Comparison of ENCODE assay signal across 9 mouse cellular contexts in the genomic region with DNA sequence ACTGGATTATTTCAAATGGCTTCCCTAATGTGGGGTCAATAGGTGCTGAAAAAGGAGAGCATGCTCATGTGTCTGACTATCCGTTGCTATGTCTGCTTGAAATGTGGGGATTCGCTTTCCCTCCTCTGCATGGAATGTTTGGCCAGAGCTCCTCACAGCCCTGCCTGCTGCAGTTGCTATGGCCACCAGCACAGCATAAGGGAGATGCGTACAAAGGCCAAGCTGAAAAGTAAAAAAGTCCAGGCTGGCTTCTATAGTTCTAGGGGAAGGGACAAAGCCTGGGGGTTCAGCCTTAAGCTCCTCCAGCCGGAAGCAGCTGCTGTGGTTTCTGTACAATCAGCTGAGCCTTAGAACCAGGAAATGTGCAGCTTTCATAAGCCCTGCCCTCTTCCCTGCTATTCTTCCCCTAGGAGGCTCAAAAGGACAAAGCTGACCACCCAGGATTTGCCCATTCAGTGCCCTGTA. TPM values are rescaled to one million over a fixed set of nuclear protein-coding genes. Genes with fewer than 3 reads are reported as not detected.
DNase-seq lines count a peak whose midpoint lies in the region; ATAC-seq and TF ChIP-seq lines count a peak whose summit lies in the region.
"Had no signal": no experiment of that assay in that cellular context is flagged by ENCODE, and none has a peak within 500 bp of the region (broad histone marks: within the 10 kb centered on the region; RNA-seq: fewer than 3 reads in every experiment).

No protein-coding gene starts in this region.

- no peaks in the 10 kb centered on the region for H3K9me3 ChIP-seq in kidney, embryonic 16.5 days (ENCODE audit: low read length)
- no peaks in the 10 kb centered on the region for H3K9me3 ChIP-seq in forebrain, embryonic 11.5 days (ENCODE audit: control insufficient read depth, low read length)
- no peaks in the 10 kb centered on the region for H3K9me3 ChIP-seq in limb, embryonic 15.5 days
- H3K9me3 ChIP-seq in stomach, postnatal 0 days (ENCODE audit: control insufficient read depth, low read length), result no peaks in the 10 kb centered on the region

- H3K27me3 ChIP-seq in kidney, embryonic 16.5 days (ENCODE audit: insufficient read depth, low read length), result no peaks in the 10 kb centered on the region
- H3K27me3 ChIP-seq in forebrain, embryonic 11.5 days (ENCODE audit: control insufficient read depth, insufficient read depth, low read length), result no peaks in the 10 kb centered on the region
- H3K27me3 ChIP-seq in limb, embryonic 15.5 days, result no peaks in the 10 kb centered on the region
- no peaks in the 10 kb centered on the region for H3K27me3 ChIP-seq in stomach, postnatal 0 days (ENCODE audit: control insufficient read depth, insufficient read depth, low read length)

- no peak overlapping the region for H3K4me3 ChIP-seq in kidney, embryonic 16.5 days (ENCODE audit: low read length)
- no peak overlapping the region for H3K4me3 ChIP-seq in forebrain, embryonic 11.5 days (ENCODE audit: low read depth, low read length)
- no peak overlapping the region for H3K4me3 ChIP-seq in limb, embryonic 15.5 days
- H3K4me3 ChIP-seq in stomach, postnatal 0 days (ENCODE audit: low read depth, low read length), result no peak overlapping the region

- no peaks in the 10 kb centered on the region for H3K36me3 ChIP-seq in kidney, embryonic 16.5 days (ENCODE audit: insufficient read depth, low read length)
- H3K36me3 ChIP-seq in forebrain, embryonic 11.5 days (ENCODE audit: control insufficient read depth, insufficient read depth, low read length), result no peaks in the 10 kb centered on the region
- no peaks in the 10 kb centered on the region for H3K36me3 ChIP-seq in limb, embryonic 15.5 days
- H3K36me3 ChIP-seq in stomach, postnatal 0 days (ENCODE audit: control insufficient read depth, insufficient read depth, low read length), result no peaks in the 10 kb centered on the region

- DNase-seq in kidney, adult 18-20 months, result no peak
- no peak for DNase-seq in forebrain, embryonic 11.5 days (ENCODE audit: low spot score)
- DNase-seq in stomach, postnatal 0 days (ENCODE audit: low spot score), result peak; percentile 43
- no peak for DNase-seq in adrenal gland, postnatal 4 days (ENCODE audit: low spot score in 2 of 2)
- DNase-seq in urinary bladder, postnatal 25 days (ENCODE audit: low spot score), result no peak
- DNase-seq in layer of hippocampus, postnatal 14 days (ENCODE audit: low spot score in 2 of 2), result no peak

- H3K9ac ChIP-seq in kidney, embryonic 16.5 days (replicated peaks; ENCODE audit: low read length), result no peak overlapping the region
- H3K9ac ChIP-seq in forebrain, embryonic 11.5 days (ENCODE audit: low read length), result no peak overlapping the region
- no peak overlapping the region for H3K9ac ChIP-seq in limb, embryonic 15.5 days
- H3K9ac ChIP-seq in stomach, postnatal 0 days (ENCODE audit: low read length), result no peak overlapping the region

- WGBS in kidney, embryonic 16.5 days, result 39% methylated on average over 4 of the region's 4 CpGs
- 42% methylated on average over 4 of the region's 4 CpGs for WGBS in forebrain, embryonic 11.5 days
- 58% methylated on average over 4 of the region's 4 CpGs for WGBS in limb, embryonic 15.5 days
- 23% methylated on average over 4 of the region's 4 CpGs for WGBS in stomach, postnatal 0 days

- H3K27ac ChIP-seq in kidney, embryonic 16.5 days (ENCODE audit: low read length), result peak overlapping the region; percentile 71
- H3K27ac ChIP-seq in forebrain, embryonic 11.5 days (ENCODE audit: low read depth, low read length), result no peak overlapping the region
- peak overlapping the region; percentile 65 for H3K27ac ChIP-seq in limb, embryonic 15.5 days
- H3K27ac ChIP-seq in stomach, postnatal 0 days (replicated peaks), result peak overlapping the region; percentile 69

- no peak overlapping the region for H3K4me2 ChIP-seq in kidney, embryonic 16.5 days (replicated peaks; ENCODE audit: low read depth, low read length)
- H3K4me2 ChIP-seq in forebrain, embryonic 11.5 days (ENCODE audit: low read depth, low read length, severe bottlenecking), result no peak overlapping the region
- no peak overlapping the region for H3K4me2 ChIP-seq in limb, embryonic 15.5 days
- H3K4me2 ChIP-seq in stomach, postnatal 0 days (replicated peaks; ENCODE audit: low read depth), result no peak overlapping the region

- ATAC-seq in kidney, embryonic 16.5 days (ENCODE audit: low FRiP score, low TSS enrichment), result peak; percentile 79
- ATAC-seq in forebrain, embryonic 11.5 days (replicated peaks; ENCODE audit: low FRiP score), result peak; percentile 49
- peak; percentile 50; the same call in 1 of the 2 replicates for ATAC-seq in limb, embryonic 15.5 days (ENCODE audit: insufficient number of reproducible peaks, low FRiP score, low TSS enrichment, low read depth)
- ATAC-seq in stomach, postnatal 0 days (ENCODE audit: low FRiP score, low TSS enrichment), result peak; percentile 86

- TF ChIP-seq EP300 in stomach, postnatal 0 days (optimal IDR thresholded peaks at IDR 0.05), result no peak

- TF ChIP-seq CTCF in stomach, postnatal 0 days (IDR thresholded peaks at IDR 0.05; ENCODE audit: low read depth), result no peak; the same call in none of the 2 replicates

- peaks cover 14% of the 10 kb centered on the region for H3K4me1 ChIP-seq in kidney, embryonic 16.5 days (ENCODE audit: insufficient read depth, low read length)
- no peaks in the 10 kb centered on the region for H3K4me1 ChIP-seq in forebrain, embryonic 11.5 days (replicated peaks; ENCODE audit: control insufficient read depth, insufficient read depth, low read length)
- peaks cover 12% of the 10 kb centered on the region for H3K4me1 ChIP-seq in limb, embryonic 15.5 days
- peaks cover 4% of the 10 kb centered on the region; the same call in 1 of the 2 replicates for H3K4me1 ChIP-seq in stomach, postnatal 0 days (replicated peaks; ENCODE audit: control insufficient read depth, insufficient read depth)

RNA-seq across cellular contexts. Expression of a gene that starts 27.7 kb away (rescaled TPM):
- 0.16 TPM in 1 of 2 replicates, not detected in the other for polyA plus RNA-seq in kidney, embryonic 16.5 days (2015; fragmentation: Nextera tagmentation; extraction: Ambion mirVana)
- not detected in 2 replicates for polyA plus RNA-seq in forebrain, embryonic 11.5 days (2014; fragmentation: Nextera tagmentation; extraction: Ambion mirVana)
- not detected in 2 replicates for polyA plus RNA-seq in limb, embryonic 15.5 days (2015; fragmentation: Nextera tagmentation; extraction: Ambion mirVana)
- polyA plus RNA-seq in stomach, postnatal 0 days (2015; fragmentation: Nextera tagmentation; extraction: Ambion mirVana), result not detected in 2 replicates
- total RNA-seq in adrenal gland, postnatal 4 days (2021), result not detected
- total RNA-seq in layer of hippocampus, postnatal 14 days (2021), result not detected
- total RNA-seq: left cerebral cortex, postnatal 14 days had no signal

RNA-seq across cellular contexts. Expression of a gene that starts 36.9 kb away (rescaled TPM):
- polyA plus RNA-seq in kidney, embryonic 16.5 days (2015; fragmentation: Nextera tagmentation; extraction: Ambion mirVana), result 7.1 and 9.3 TPM in 2 replicates
- polyA plus RNA-seq in forebrain, embryonic 11.5 days (2014; fragmentation: Nextera tagmentation; extraction: Ambion mirVana), result 0.16 and 0.17 TPM in 2 replicates
- polyA plus RNA-seq in limb, embryonic 15.5 days (2015; fragmentation: Nextera tagmentation; extraction: Ambion mirVana), result 0.71 and 0.81 TPM in 2 replicates
- polyA plus RNA-seq in stomach, postnatal 0 days (2015; fragmentation: Nextera tagmentation; extraction: Ambion mirVana), result 2.3 and 4.5 TPM in 2 replicates
- total RNA-seq in adrenal gland, postnatal 4 days (2021), result 10 to 100 TPM in 1 of 2 experiments, 1 to 10 TPM in 1; 3.7 to 77.7 TPM
- not detected for total RNA-seq in layer of hippocampus, postnatal 14 days (2021)

RNA-seq across cellular contexts. Expression of a gene that starts 53.1 kb away (rescaled TPM):
- polyA plus RNA-seq in kidney, embryonic 16.5 days (2015; fragmentation: Nextera tagmentation; extraction: Ambion mirVana), result 85.9 and 97.3 TPM in 2 replicates
- polyA plus RNA-seq in forebrain, embryonic 11.5 days (2014; fragmentation: Nextera tagmentation; extraction: Ambion mirVana), result 11.0 and 11.5 TPM in 2 replicates
- polyA plus RNA-seq in limb, embryonic 15.5 days (2015; fragmentation: Nextera tagmentation; extraction: Ambion mirVana), result 137 and 148 TPM in 2 replicates
- 46.0 and 50.6 TPM in 2 replicates for polyA plus RNA-seq in stomach, postnatal 0 days (2015; fragmentation: Nextera tagmentation; extraction: Ambion mirVana)
- total RNA-seq in adrenal gland, postnatal 4 days (2021), result 10 to 100 TPM; 61.8 to 63.1 TPM
- total RNA-seq in layer of hippocampus, postnatal 14 days (2021), result 10 to 100 TPM; 33.3 to 36.6 TPM
